Mouse (Mus musculus): ENCODE data around the gene Rap1gap. TPM values are rescaled to one million over a fixed set of nuclear protein-coding genes. Genes with fewer than 3 reads are reported as not detected.

Gene Rap1gap
- polyA plus RNA-seq, 1 experiment from 2014 or later = 4.4 TPM

DNA sequence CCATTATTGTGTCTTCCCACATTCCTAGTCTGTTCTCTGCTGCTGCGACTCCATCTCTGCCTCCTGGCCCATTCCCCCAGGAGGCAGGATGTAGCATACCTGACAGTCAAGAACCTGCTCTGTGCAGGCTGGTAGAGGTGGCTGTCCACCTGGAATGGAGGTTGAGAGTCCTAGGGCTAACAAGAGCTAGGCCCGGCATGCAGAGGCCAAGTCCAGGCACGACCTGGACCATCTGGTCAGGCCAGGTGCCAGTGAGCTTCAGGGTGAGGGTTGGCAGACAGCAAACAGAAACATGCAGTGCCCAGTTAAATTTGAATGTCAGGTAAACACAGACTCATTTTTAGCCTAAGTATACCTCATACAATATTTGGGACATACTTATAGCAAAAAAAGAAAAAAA, 68.4 kb downstream of the Rap1gap start:
- 64% methylated on average over 3 of the region's 3 CpGs for WGBS (ENCODE audit: insufficient replicate concordance)
- H3K4me2 ChIP-seq (ENCODE audit: low read depth, low read length) = no peak overlapping the region
- no peak overlapping the region for H3K27ac ChIP-seq (ENCODE audit: low read length)
- no peaks in the 10 kb centered on the region for H3K36me3 ChIP-seq (ENCODE audit: control insufficient read depth, insufficient read depth)
- H3K4me1 ChIP-seq (ENCODE audit: control insufficient read depth, low read depth, low read length) = peaks cover 5% of the 10 kb centered on the region
- no peak overlapping the region for H3K4me3 ChIP-seq (ENCODE audit: low read depth, low read length)
- H3K27me3 ChIP-seq (ENCODE audit: control insufficient read depth, insufficient read depth, low read depth, low read length) = peaks cover 34% of the 10 kb centered on the region
- ATAC-seq (ENCODE audit: low read depth) = no peak
- H3K9me3 ChIP-seq (replicated peaks; ENCODE audit: control insufficient read depth, low read length) = no peaks in the 10 kb centered on the region
- H3K9ac ChIP-seq (ENCODE audit: low read depth, low read length) = no peak overlapping the region

- H3K27me3 ChIP-seq (ENCODE audit: control insufficient read depth, insufficient read depth, low read depth, low read length) = peaks cover 30% of the 10 kb centered on the region
- H3K4me1 ChIP-seq (ENCODE audit: control insufficient read depth, low read depth, low read length) = peaks cover 3% of the 10 kb centered on the region
- no peaks in the 10 kb centered on the region for H3K9me3 ChIP-seq (replicated peaks; ENCODE audit: control insufficient read depth, low read length)
- no peak overlapping the region for H3K9ac ChIP-seq (ENCODE audit: low read depth, low read length)
- H3K4me2 ChIP-seq (ENCODE audit: low read depth, low read length) = no peak overlapping the region
- H3K36me3 ChIP-seq (ENCODE audit: control insufficient read depth, insufficient read depth) = no peaks in the 10 kb centered on the region
- no peak overlapping the region for H3K27ac ChIP-seq (ENCODE audit: low read length)
- ATAC-seq (ENCODE audit: low read depth) = no peak
- 66% methylated on average over 5 of the region's 5 CpGs for WGBS (ENCODE audit: insufficient replicate concordance)
- H3K4me3 ChIP-seq (ENCODE audit: low read depth, low read length) = no peak overlapping the region
Measured at GRCm38 (mm10) chr4:137733459-137733858, 68.9 kb downstream of the Rap1gap start.

GRCm38 (mm10) chr4:137736220-137736701, 71.7 kb downstream of the Rap1gap start:
- Histone ChIP-seq H3K4me3 (ENCODE audit: low read depth, low read length) (no peak overlapping the region), H3K9ac (ENCODE audit: low read depth, low read length) (no peak overlapping the region), H3K27ac (ENCODE audit: low read length) (no peak overlapping the region), H3K4me1 (ENCODE audit: control insufficient read depth, low read depth, low read length) (no peaks in the 10 kb centered on the region; the same call in 1 of the 2 replicates), H3K9me3 (replicated peaks; ENCODE audit: control insufficient read depth, low read length) (no peaks in the 10 kb centered on the region), H3K27me3 (ENCODE audit: control insufficient read depth, insufficient read depth, low read depth, low read length) (peaks cover 14% of the 10 kb centered on the region), H3K4me2 (ENCODE audit: low read depth, low read length) (no peak overlapping the region), H3K36me3 (ENCODE audit: control insufficient read depth, insufficient read depth) (no peaks in the 10 kb centered on the region)
- WGBS (ENCODE audit: insufficient replicate concordance) = 52% methylated on average over 11 of the region's 11 CpGs
- no peak for ATAC-seq (ENCODE audit: low read depth)

DNA sequence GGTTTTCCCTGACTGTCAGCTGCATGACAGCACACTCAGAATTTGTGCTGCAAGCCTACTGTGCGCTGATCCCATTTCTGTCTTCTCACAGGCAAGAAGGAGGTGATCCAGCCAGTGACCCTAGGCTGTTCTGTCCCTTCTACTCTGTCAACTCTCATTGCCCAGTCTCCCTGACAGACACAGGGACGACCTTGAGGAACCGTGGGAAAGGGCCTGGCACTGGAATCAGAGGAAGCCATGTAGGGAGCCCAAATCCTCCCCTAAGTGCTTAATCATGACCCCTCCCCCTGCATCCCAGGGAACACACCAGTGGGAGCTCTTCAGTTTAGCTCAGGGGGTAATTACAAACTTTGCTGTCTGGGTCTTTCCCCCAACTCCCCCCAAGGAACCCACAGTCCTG, 73.2 kb downstream of the Rap1gap start:
- no peaks in the 10 kb centered on the region for H3K36me3 ChIP-seq (ENCODE audit: control insufficient read depth, insufficient read depth)
- no peak for ATAC-seq (ENCODE audit: low read depth)
- no peaks in the 10 kb centered on the region for H3K9me3 ChIP-seq (replicated peaks; ENCODE audit: control insufficient read depth, low read length)
- H3K27me3 ChIP-seq (ENCODE audit: control insufficient read depth, insufficient read depth, low read depth, low read length) = peaks cover 3% of the 10 kb centered on the region; the same call in 1 of the 2 replicates
- no peak overlapping the region for H3K4me2 ChIP-seq (ENCODE audit: low read depth, low read length)
- H3K9ac ChIP-seq (ENCODE audit: low read depth, low read length) = no peak overlapping the region
- H3K4me1 ChIP-seq (ENCODE audit: control insufficient read depth, low read depth, low read length) = no peaks in the 10 kb centered on the region; the same call in 1 of the 2 replicates
- H3K4me3 ChIP-seq (ENCODE audit: low read depth, low read length) = no peak overlapping the region
- H3K27ac ChIP-seq (ENCODE audit: low read length) = no peak overlapping the region
- WGBS (ENCODE audit: insufficient replicate concordance) = 42% methylated on average over 3 of the region's 3 CpGs

DNA sequence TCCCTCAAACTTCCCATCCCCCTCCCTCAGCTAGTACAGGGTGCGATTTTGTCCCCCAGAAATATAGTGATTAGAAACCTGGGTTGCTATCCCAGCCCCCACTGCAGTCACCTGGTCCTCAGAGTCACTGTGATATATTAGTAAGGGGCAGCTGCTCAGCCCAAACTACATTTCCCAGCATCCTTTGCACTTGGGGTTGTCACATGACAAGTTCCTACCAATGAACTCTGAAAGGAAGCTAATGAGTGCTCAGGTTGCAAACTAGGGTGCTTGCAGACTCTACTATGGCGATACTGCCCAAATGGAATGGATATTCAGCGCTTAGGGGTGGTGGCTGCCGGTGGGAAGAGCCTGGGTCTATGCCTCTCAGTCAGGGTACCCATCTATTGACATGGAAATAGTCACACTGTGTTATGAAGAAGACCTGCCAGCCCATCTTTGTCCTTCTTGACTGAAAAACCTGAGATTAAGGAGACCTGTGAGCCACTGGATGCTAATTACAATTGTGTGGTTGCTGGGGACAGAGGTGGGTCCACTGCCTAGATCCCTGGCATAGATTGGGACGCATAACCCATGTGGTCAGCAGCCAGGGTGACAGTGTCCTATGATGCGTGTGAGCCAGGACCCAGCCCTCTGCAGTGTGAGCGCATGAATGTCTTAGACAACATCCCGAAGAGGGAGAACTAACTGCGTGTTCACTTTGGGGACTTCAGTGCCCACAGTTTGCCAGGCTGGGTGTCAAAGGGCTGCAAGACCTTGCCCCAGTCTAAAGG, 74.8 kb downstream of the Rap1gap start:
- Histone ChIP-seq H3K27me3 (ENCODE audit: control insufficient read depth, insufficient read depth, low read depth, low read length) (no peaks in the 10 kb centered on the region; the same call in 1 of the 2 replicates), H3K9me3 (replicated peaks; ENCODE audit: control insufficient read depth, low read length) (no peaks in the 10 kb centered on the region), H3K36me3 (ENCODE audit: control insufficient read depth, insufficient read depth) (no peaks in the 10 kb centered on the region), H3K4me2 (ENCODE audit: low read depth, low read length) (no peak overlapping the region), H3K4me3 (ENCODE audit: low read depth, low read length) (no peak overlapping the region), H3K9ac (ENCODE audit: low read depth, low read length) (no peak overlapping the region), H3K4me1 (ENCODE audit: control insufficient read depth, low read depth, low read length) (no peaks in the 10 kb centered on the region; the same call in 1 of the 2 replicates), H3K27ac (ENCODE audit: low read length) (no peak overlapping the region)
- WGBS (ENCODE audit: insufficient replicate concordance) = 46% methylated on average over 9 of the region's 9 CpGs
- ATAC-seq (ENCODE audit: low read depth) = peak; percentile 47

- Histone ChIP-seq H3K9ac (ENCODE audit: low read depth, low read length) (no peak overlapping the region), H3K27ac (ENCODE audit: low read length) (no peak overlapping the region), H3K4me2 (ENCODE audit: low read depth, low read length) (no peak overlapping the region), H3K36me3 (ENCODE audit: control insufficient read depth, insufficient read depth) (no peaks in the 10 kb centered on the region), H3K4me1 (ENCODE audit: control insufficient read depth, low read depth, low read length) (no peaks in the 10 kb centered on the region; the same call in 1 of the 2 replicates), H3K9me3 (replicated peaks; ENCODE audit: control insufficient read depth, low read length) (no peaks in the 10 kb centered on the region), H3K27me3 (ENCODE audit: control insufficient read depth, insufficient read depth, low read depth, low read length) (no peaks in the 10 kb centered on the region; the same call in 1 of the 2 replicates), H3K4me3 (ENCODE audit: low read depth, low read length) (no peak overlapping the region)
- ATAC-seq (ENCODE audit: low read depth) = no peak
- WGBS (ENCODE audit: insufficient replicate concordance) = 33% methylated on average over 7 of the region's 7 CpGs
Measured at GRCm38 (mm10) chr4:137740350-137740749, 75.8 kb downstream of the Rap1gap start.

- peaks cover 9% of the 10 kb centered on the region; the same call in 1 of the 2 replicates for H3K4me1 ChIP-seq (ENCODE audit: control insufficient read depth, low read depth, low read length)
- H3K36me3 ChIP-seq (ENCODE audit: control insufficient read depth, insufficient read depth) = no peaks in the 10 kb centered on the region
- no peak overlapping the region for H3K9ac ChIP-seq (ENCODE audit: low read depth, low read length)
- H3K27me3 ChIP-seq (ENCODE audit: control insufficient read depth, insufficient read depth, low read depth, low read length) = no peaks in the 10 kb centered on the region; the same call in 1 of the 2 replicates
- H3K4me3 ChIP-seq (ENCODE audit: low read depth, low read length) = no peak overlapping the region
- WGBS (ENCODE audit: insufficient replicate concordance) = 55% methylated on average over 7 of the region's 7 CpGs
- no peak overlapping the region for H3K4me2 ChIP-seq (ENCODE audit: low read depth, low read length)
- no peaks in the 10 kb centered on the region for H3K9me3 ChIP-seq (replicated peaks; ENCODE audit: control insufficient read depth, low read length)
- no peak for ATAC-seq (ENCODE audit: low read depth)
- H3K27ac ChIP-seq (ENCODE audit: low read length) = no peak overlapping the region
Measured at GRCm38 (mm10) chr4:137743791-137744190, 79.3 kb downstream of the Rap1gap start.

- no peak overlapping the region for H3K27ac ChIP-seq (ENCODE audit: low read length)
- H3K9me3 ChIP-seq (replicated peaks; ENCODE audit: control insufficient read depth, low read length) = no peaks in the 10 kb centered on the region
- H3K27me3 ChIP-seq (ENCODE audit: control insufficient read depth, insufficient read depth, low read depth, low read length) = no peaks in the 10 kb centered on the region
- H3K36me3 ChIP-seq (ENCODE audit: control insufficient read depth, insufficient read depth) = no peaks in the 10 kb centered on the region
- 51% methylated on average over 13 of the region's 13 CpGs for WGBS (ENCODE audit: insufficient replicate concordance)
- no peak overlapping the region for H3K4me3 ChIP-seq (ENCODE audit: low read depth, low read length)
- H3K4me2 ChIP-seq (ENCODE audit: low read depth, low read length) = no peak overlapping the region
- no peak for ATAC-seq (ENCODE audit: low read depth)
- H3K9ac ChIP-seq (ENCODE audit: low read depth, low read length) = no peak overlapping the region
- peaks cover 10% of the 10 kb centered on the region; the same call in 1 of the 2 replicates for H3K4me1 ChIP-seq (ENCODE audit: control insufficient read depth, low read depth, low read length)
Measured at GRCm38 (mm10) chr4:137744433-137744918, 80.0 kb downstream of the Rap1gap start.

DNA sequence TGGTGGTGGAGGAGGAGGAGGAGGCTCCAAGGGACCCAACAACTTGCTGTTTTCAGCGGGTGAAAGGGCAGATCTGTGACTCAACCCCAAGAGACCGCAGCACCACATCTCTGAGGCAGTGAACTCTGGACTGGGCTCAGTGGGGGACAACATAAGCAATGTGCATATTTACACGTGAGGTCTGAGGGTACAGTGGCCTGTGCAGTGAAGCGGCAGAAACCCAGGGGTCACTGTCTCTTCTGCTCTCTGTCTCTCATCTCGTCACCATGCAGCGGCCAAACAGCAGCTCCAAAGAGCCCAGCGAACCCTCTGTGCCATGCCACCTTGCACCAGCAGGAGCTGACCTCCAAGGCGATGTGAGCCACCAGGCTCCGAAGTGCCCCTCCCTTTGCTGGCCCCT, 82.6 kb downstream of the Rap1gap start:
- Histone ChIP-seq H3K27ac (ENCODE audit: low read length) (no peak overlapping the region), H3K4me3 (ENCODE audit: low read depth, low read length) (no peak overlapping the region), H3K27me3 (ENCODE audit: control insufficient read depth, insufficient read depth, low read depth, low read length) (no peaks in the 10 kb centered on the region), H3K36me3 (ENCODE audit: control insufficient read depth, insufficient read depth) (no peaks in the 10 kb centered on the region), H3K9me3 (replicated peaks; ENCODE audit: control insufficient read depth, low read length) (no peaks in the 10 kb centered on the region), H3K9ac (ENCODE audit: low read depth, low read length) (no peak overlapping the region), H3K4me2 (ENCODE audit: low read depth, low read length) (no peak overlapping the region), H3K4me1 (ENCODE audit: control insufficient read depth, low read depth, low read length) (peaks cover 33% of the 10 kb centered on the region)
- WGBS (ENCODE audit: insufficient replicate concordance) = 73% methylated on average over 9 of the region's 9 CpGs
- ATAC-seq (ENCODE audit: low read depth) = no peak
